Mouse (Mus musculus) lung, postnatal 0 days (tissue): Measurements from ENCODE around the gene Arel1. TPM values are rescaled to one million over a fixed set of nuclear protein-coding genes. Genes with fewer than 3 reads are reported as not detected.

Experiments
- ATAC-seq: fragments of 200-750 bp; cut with Nextera tagmentation; 2 replicates; pipeline ENCODE4 v1.8.0; 2017; ENCODE audit warnings: moderate library complexity
- DNase-seq: peaks from one replicate; pipeline ENCODE4 v3.0.0-alpha.2; 2016; ENCODE audit warnings: low spot score
- H3K27ac ChIP-seq: fragments of 300-500 bp; sonication (generic); 2 replicates; pipeline ENCODE4 v1.5.1; 2014; ENCODE audit warnings: antibody characterized with exemption, mild to moderate bottlenecking, low read length, mixed read lengths
- H3K27me3 ChIP-seq: fragments of 300-500 bp; sonication (generic); replicated peaks from 2 replicates; pipeline ENCODE4 v1.6.1; 2014; ENCODE audit warnings: low read length, mixed read lengths; ENCODE audit not compliant: insufficient read depth
- H3K36me3 ChIP-seq: fragments of 300-500 bp; sonication (generic); 2 replicates; pipeline ENCODE4 v1.6.1; 2014; ENCODE audit warnings: low read length, mixed read lengths; ENCODE audit not compliant: insufficient read depth
- H3K4me1 ChIP-seq: fragments of 300-500 bp; sonication (generic); 2 replicates; pipeline ENCODE4 v1.6.1; 2014; ENCODE audit warnings: antibody characterized with exemption, low read depth, low read length, mixed read lengths; ENCODE audit not compliant: insufficient read depth
- H3K4me2 ChIP-seq: fragments of 300-500 bp; sonication (generic); replicated peaks from 2 replicates; pipeline ENCODE4 v1.6.1; 2014; ENCODE audit warnings: low read depth, mild to moderate bottlenecking, low read length, moderate library complexity, mixed read lengths
- H3K4me3 ChIP-seq: fragments of 300-500 bp; sonication (generic); 2 replicates; pipeline ENCODE4 v1.5.1; 2014; ENCODE audit warnings: low read depth, low read length
- H3K9ac ChIP-seq: fragments of 300-500 bp; sonication (generic); replicated peaks from 2 replicates; pipeline ENCODE4 v1.6.1; 2014; ENCODE audit warnings: low read depth, mild to moderate bottlenecking
- H3K9me3 ChIP-seq: fragments of 300-500 bp; sonication (generic); 2 replicates; pipeline ENCODE4 v1.6.1; 2016; ENCODE audit warnings: low read length, mixed read lengths
- CTCF ChIP-seq: IDR thresholded peaks from 2 replicates; pipeline ENCODE4 v1.5.1; 2016; ENCODE audit warnings: antibody characterized with exemption, mild to moderate bottlenecking
- EP300 ChIP-seq: IDR thresholded peaks from 2 replicates; pipeline ENCODE4 v1.6.1; 2016; ENCODE audit warnings: antibody characterized with exemption, mild to moderate bottlenecking, control low read depth
- WGBS: fragments of 180-500 bp; shearing (Covaris S2); extraction: QIAGEN DNeasy Blood & Tissue Kit; methylation state at CpG from one replicate; pipeline ENCODE4 v1.1.7; 2014; 5-methylcytosine and 5-hydroxymethylcytosine counted together
- polyA plus RNA-seq: library from polyadenylated mRNA; unstranded; fragments of >200 nt; fragmentation: Nextera tagmentation; extraction: Ambion mirVana; gene quantifications from 2 replicates; pipeline ENCODE4 v1.2.1, GENCODE M21; 2015

The Arel1 gene
- 7.3 and 7.8 TPM in 2 replicates for polyA plus RNA-seq

- Histone ChIP-seq H3K4me2 (peak within 1 kb of the TSS; percentile 70), H3K27ac (peak within 1 kb of the TSS; percentile 71), H3K9me3 (no peaks in the 10 kb centered on the region), H3K9ac (peak within 1 kb of the TSS; percentile 93), H3K4me1 (no peaks in the 10 kb centered on the region), H3K36me3 (peaks cover 19% of the 10 kb centered on the region; the same call in 1 of the 2 replicates), H3K4me3 (peak within 1 kb of the TSS; percentile 81), H3K27me3 (no peaks in the 10 kb centered on the region)
- DNase-seq (peak; percentile 96), ATAC-seq (peak; percentile 90)
- WGBS, result under 1% methylated on average over 42 of the region's 42 CpGs
- no peak for TF ChIP-seq CTCF
Observed at GRCm38 (mm10) chr12:84970428-84971096, at the start of gene Arel1, which contains the start of gene Fcf1. TSS of gene Arel1 (minus strand) at chr12:84970900. TSS of gene Fcf1 (plus strand) at chr12:84970897.

GRCm38 (mm10) chr12:85012185-85012584, 41.5 kb upstream of the Arel1 start:
- no peak overlapping the region for H3K27ac ChIP-seq
- DNase-seq (no peak), ATAC-seq (no peak)
- 96% methylated on average over 2 of the region's 2 CpGs for WGBS
- H3K4me1 ChIP-seq, result 0 out of 2 replicates have a peak, but pooled peaks cover 2% of the 10 kb centered on the region
- H3K27me3 ChIP-seq, result no peaks in the 10 kb centered on the region
- no peak overlapping the region for H3K4me3 ChIP-seq
- no peak for TF ChIP-seq CTCF
- no peak for TF ChIP-seq EP300
- peaks cover 11% of the 10 kb centered on the region for H3K36me3 ChIP-seq
- no peaks in the 10 kb centered on the region for H3K9me3 ChIP-seq
- H3K4me2 ChIP-seq, result no peak overlapping the region
- no peak overlapping the region for H3K9ac ChIP-seq

DNA sequence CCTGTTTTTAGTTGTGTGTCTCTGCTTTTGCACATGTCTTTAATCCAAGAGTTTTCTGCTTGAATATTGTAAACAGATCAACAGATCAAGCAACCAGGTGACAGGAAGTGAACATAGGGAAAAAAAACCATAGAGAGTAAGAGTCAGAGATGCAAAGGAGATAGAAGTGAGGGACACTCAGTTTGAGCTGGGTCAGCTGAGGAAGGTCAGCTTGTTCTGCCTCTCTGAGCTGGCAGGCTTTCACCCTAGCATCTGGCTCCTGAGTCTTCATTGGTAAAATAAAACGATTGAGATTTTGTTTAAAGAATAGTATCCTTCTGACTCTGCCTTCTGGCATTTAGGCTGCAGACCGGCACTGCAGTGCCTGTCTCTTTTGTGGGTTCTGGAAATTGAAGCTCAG, 39.8 kb upstream of the Arel1 start:
- Histone ChIP-seq H3K4me1 (0 out of 2 replicates have a peak, but pooled peaks cover 2% of the 10 kb centered on the region), H3K4me3 (no peak overlapping the region), H3K36me3 (peaks cover 11% of the 10 kb centered on the region), H3K27ac (no peak overlapping the region), H3K4me2 (no peak overlapping the region), H3K27me3 (no peaks in the 10 kb centered on the region), H3K9me3 (no peaks in the 10 kb centered on the region), H3K9ac (no peak overlapping the region)
- DNase-seq, result no peak
- ATAC-seq, result no peak
- no peak for TF ChIP-seq EP300
- TF ChIP-seq CTCF, result no peak
- WGBS, result 85% methylated on average over 2 of the region's 2 CpGs

- no peaks in the 10 kb centered on the region for H3K27me3 ChIP-seq
- H3K4me3 ChIP-seq, result no peak overlapping the region
- 48% methylated on average over 1 of the region's 1 CpGs for WGBS
- TF ChIP-seq CTCF (no peak), EP300 (no peak)
- peaks cover 4% of the 10 kb centered on the region for H3K36me3 ChIP-seq
- DNase-seq (peak; percentile 7), ATAC-seq (no peak)
- H3K4me2 ChIP-seq, result no peak overlapping the region
- H3K9me3 ChIP-seq, result no peaks in the 10 kb centered on the region
- H3K27ac ChIP-seq, result no peak overlapping the region
- H3K9ac ChIP-seq, result no peak overlapping the region
- 0 out of 2 replicates have a peak, but pooled peaks cover 2% of the 10 kb centered on the region for H3K4me1 ChIP-seq
Observed at GRCm38 (mm10) chr12:85009776-85010175, 39.1 kb upstream of the Arel1 start.

DNA sequence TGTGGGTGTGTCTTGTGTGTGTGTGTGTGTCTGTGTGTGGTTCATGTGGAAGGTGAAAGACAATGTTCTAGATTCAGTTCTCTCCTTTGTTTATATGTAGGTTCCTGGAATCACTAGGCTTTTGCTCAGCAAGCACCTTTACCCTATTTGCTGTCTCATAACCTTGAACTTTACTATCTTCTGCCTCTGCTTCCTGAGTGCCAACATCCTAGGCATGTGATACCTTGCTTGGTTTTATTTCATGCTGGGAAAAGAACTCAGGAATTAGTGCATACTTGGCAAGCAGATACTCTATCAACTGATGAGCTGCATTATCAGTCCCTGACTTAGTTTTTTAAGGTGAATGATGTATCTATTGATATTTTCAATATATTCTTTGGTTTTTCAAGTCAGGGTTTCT, 36.3 kb upstream of the Arel1 start:
- H3K4me1 ChIP-seq, result 0 out of 2 replicates have a peak, but pooled peaks cover 2% of the 10 kb centered on the region
- no peak overlapping the region for H3K4me2 ChIP-seq
- no peaks in the 10 kb centered on the region for H3K27me3 ChIP-seq
- H3K4me3 ChIP-seq, result no peak overlapping the region
- no peak overlapping the region for H3K27ac ChIP-seq
- H3K36me3 ChIP-seq, result no peaks in the 10 kb centered on the region
- DNase-seq (no peak), ATAC-seq (no peak)
- no peaks in the 10 kb centered on the region for H3K9me3 ChIP-seq
- H3K9ac ChIP-seq, result no peak overlapping the region
- TF ChIP-seq CTCF, result no peak
- no peak for TF ChIP-seq EP300

DNA sequence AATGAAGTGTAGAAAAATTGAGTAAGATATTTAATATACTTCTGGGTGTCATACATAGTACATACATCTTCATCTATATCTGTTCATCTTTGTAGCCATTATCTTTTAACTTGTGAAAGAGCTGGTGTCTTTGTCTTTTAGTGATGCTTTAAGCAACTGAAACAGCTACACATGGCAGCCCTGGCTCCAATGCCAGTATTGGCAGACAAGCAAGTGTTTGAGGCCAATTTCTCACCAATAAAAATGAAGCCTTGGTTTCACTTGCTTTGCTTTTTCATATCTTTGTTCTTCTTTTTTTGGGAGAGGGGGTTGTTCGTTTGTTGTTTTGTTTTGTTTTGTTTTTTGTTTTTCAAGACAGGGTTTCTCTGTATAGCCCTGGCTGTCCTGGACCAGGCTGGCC, 35.5 kb upstream of the Arel1 start:
- 100% methylated on average over 1 of the region's 1 CpGs for WGBS
- H3K27me3 ChIP-seq, result no peaks in the 10 kb centered on the region
- H3K4me3 ChIP-seq, result no peak overlapping the region
- no peak overlapping the region for H3K4me2 ChIP-seq
- DNase-seq (no peak), ATAC-seq (no peak)
- no peak overlapping the region for H3K27ac ChIP-seq
- no peak overlapping the region for H3K9ac ChIP-seq
- TF ChIP-seq EP300 (no peak), CTCF (no peak)
- 0 out of 2 replicates have a peak, but pooled peaks cover 2% of the 10 kb centered on the region for H3K4me1 ChIP-seq
- H3K9me3 ChIP-seq, result no peaks in the 10 kb centered on the region
- no peaks in the 10 kb centered on the region for H3K36me3 ChIP-seq
